Mouse (Mus musculus) CH12.LX (cell line): ENCODE data around the gene Tdo2. TPM values are rescaled to one million over a fixed set of nuclear protein-coding genes. Genes with fewer than 3 reads are reported as not detected.

Experiments used
- DNase-seq: peaks from one replicate; pipeline ENCODE4 v3.0.0-alpha.2; 2013; ENCODE audit errors: extremely low read depth
- H3K27ac ChIP-seq: 2 replicates; pipeline ENCODE4 v1.5.1; 2012; ENCODE audit warnings: low read depth, mild to moderate bottlenecking, control low read depth, moderate library complexity; ENCODE audit not compliant: insufficient read depth
- H3K27me3 ChIP-seq: replicated peaks from 2 replicates; pipeline ENCODE3; 2012; ENCODE audit warnings: inconsistent platforms
- H3K36me3 ChIP-seq, 2 experiments: replicated peaks in 1 of 2; 2 replicates each; pipeline versions ENCODE3 to v1.6.1; 2012; ENCODE audit warnings: inconsistent platforms in 1 of 2, low read length in 1 of 2, mild to moderate bottlenecking in 1 of 2, mixed read lengths in 1 of 2, moderate library complexity in 1 of 2; ENCODE audit not compliant: control insufficient read depth in 1 of 2, insufficient read depth in 1 of 2
- H3K4me1 ChIP-seq, 2 experiments: 2 replicates each; pipeline ENCODE4 v1.6.1; 2012; ENCODE audit warnings: inconsistent platforms in 1 of 2, moderate library complexity in 1 of 2; ENCODE audit not compliant: insufficient read depth in 2 of 2, control insufficient read depth in 1 of 2
- H3K4me2 ChIP-seq: 2 replicates; pipeline ENCODE4 v1.6.1; 2012; ENCODE audit warnings: low read depth, mild to moderate bottlenecking, control low read depth; ENCODE audit not compliant: poor library complexity, insufficient read depth, severe bottlenecking
- H3K4me3 ChIP-seq, 3 experiments: fragments of 150-350 bp in 1 of 3; sonication (generic) in 1 of 3; replicated peaks in 1 of 3; 2 replicates each; pipeline versions ENCODE3 to v1.5.1; 2011 to 2012; ENCODE audit warnings: low read depth in 2 of 3, low read length in 2 of 3, mild to moderate bottlenecking in 2 of 3, moderate library complexity in 2 of 3, control low read depth in 1 of 3, improper control_type of control experiment in 1 of 3, inconsistent platforms in 1 of 3, mixed read lengths in 1 of 3; ENCODE audit not compliant: poor library complexity in 1 of 3
- H3K79me2 ChIP-seq: replicated peaks from 2 replicates; pipeline ENCODE4 v1.6.1; 2012; ENCODE audit warnings: mild to moderate bottlenecking, moderate library complexity; ENCODE audit not compliant: control insufficient read depth, poor library complexity, insufficient read depth, severe bottlenecking; ENCODE audit errors: extremely low read depth
- H3K9ac ChIP-seq: 2 replicates; pipeline ENCODE4 v1.6.1; 2012; ENCODE audit warnings: low read depth, mild to moderate bottlenecking, control low read depth, moderate library complexity; ENCODE audit not compliant: insufficient read depth
- H3K9me3 ChIP-seq: replicated peaks from 2 replicates; pipeline ENCODE3; 2012; ENCODE audit warnings: low read length, inconsistent platforms, mixed read lengths
- CHD1 ChIP-seq: IDR thresholded peaks from 2 replicates; pipeline ENCODE4 v1.6.1; 2012; ENCODE audit warnings: low read depth, low read length, improper control_type of control experiment, inconsistent platforms
- CHD2 ChIP-seq: IDR thresholded peaks from 2 replicates; pipeline ENCODE4 v1.6.1; 2011; ENCODE audit warnings: low read length, improper control_type of control experiment
- EP300 ChIP-seq: IDR thresholded peaks from 2 replicates; pipeline ENCODE4 v1.6.1; 2011; ENCODE audit warnings: low read length, improper control_type of control experiment
- ETS1 ChIP-seq: conservative IDR thresholded peaks from 2 replicates; pipeline ENCODE4 v1.6.1; 2012; ENCODE audit warnings: low read depth, mild to moderate bottlenecking, inconsistent platforms, low read length, improper control_type of control experiment, moderate library complexity
- HCFC1 ChIP-seq: IDR thresholded peaks from 2 replicates; pipeline ENCODE4 v1.6.1; 2012; ENCODE audit warnings: low read depth, mild to moderate bottlenecking, inconsistent platforms, low read length, improper control_type of control experiment
- IRF4 ChIP-seq: IDR thresholded peaks from 2 replicates; pipeline ENCODE4 v1.6.1; 2014; ENCODE audit warnings: low read depth, mild to moderate bottlenecking, inconsistent platforms, low read length, improper control_type of control experiment
- MEF2A ChIP-seq: IDR thresholded peaks from 2 replicates; pipeline ENCODE4 v1.6.1; 2014; ENCODE audit warnings: low read depth, mild to moderate bottlenecking, inconsistent platforms, low read length, improper control_type of control experiment, borderline replicate concordance
- MYC ChIP-seq: IDR thresholded peaks from 2 replicates; pipeline ENCODE4 v1.6.1; 2011; ENCODE audit warnings: low read depth, mild to moderate bottlenecking, improper control_type of control experiment, low read length
- NELFE ChIP-seq: IDR thresholded peaks from 2 replicates; pipeline ENCODE4 v1.6.1; 2011; ENCODE audit warnings: low read depth, low read length, improper control_type of control experiment
- NRF1 ChIP-seq: IDR thresholded peaks from 2 replicates; pipeline ENCODE4 v1.6.1; 2014; ENCODE audit warnings: low read depth, mild to moderate bottlenecking, inconsistent platforms, low read length, improper control_type of control experiment, moderate library complexity
- PAX5 ChIP-seq: IDR thresholded peaks from 2 replicates; pipeline ENCODE4 v1.6.1; 2012; ENCODE audit warnings: low read length, inconsistent platforms, mixed read lengths
- POLR2A ChIP-seq: IDR thresholded peaks from 2 replicates; pipeline ENCODE4 v1.6.1; 2011; ENCODE audit warnings: low read depth, mild to moderate bottlenecking, improper control_type of control experiment, low read length
- POLR2AphosphoS2 ChIP-seq: IDR thresholded peaks from 2 replicates; pipeline ENCODE4 v1.6.1; 2011; ENCODE audit warnings: low read depth, low read length, improper control_type of control experiment
- RAD21 ChIP-seq: IDR thresholded peaks from 2 replicates; pipeline ENCODE4 v1.6.1; 2011; ENCODE audit warnings: low read depth, mild to moderate bottlenecking, low read length, improper control_type of control experiment, moderate library complexity
- SMC3 ChIP-seq: IDR thresholded peaks from 2 replicates; pipeline ENCODE4 v1.6.1; 2011; ENCODE audit warnings: low read depth, low read length, improper control_type of control experiment
- TBP ChIP-seq: conservative IDR thresholded peaks from 2 replicates; pipeline ENCODE4 v1.6.1; 2011; ENCODE audit warnings: low read depth, low read length, improper control_type of control experiment
- TCF12 ChIP-seq: IDR thresholded peaks from 2 replicates; pipeline ENCODE4 v1.6.1; 2014; ENCODE audit warnings: low read depth, mild to moderate bottlenecking, inconsistent platforms, low read length, improper control_type of control experiment
- UBTF ChIP-seq: IDR thresholded peaks from 2 replicates; pipeline ENCODE4 v1.6.1; 2012; ENCODE audit warnings: low read depth, mild to moderate bottlenecking, inconsistent platforms, low read length, improper control_type of control experiment, moderate library complexity
- ZC3H11A ChIP-seq: IDR thresholded peaks from 2 replicates; pipeline ENCODE4 v1.6.1; 2012; ENCODE audit warnings: low read depth, mild to moderate bottlenecking, inconsistent platforms, low read length, improper control_type of control experiment
- ZKSCAN1 ChIP-seq: IDR thresholded peaks from 2 replicates; pipeline ENCODE4 v1.6.1; 2012; ENCODE audit warnings: low read depth, inconsistent platforms, low read length, improper control_type of control experiment, borderline replicate concordance
- ZMIZ1 ChIP-seq: IDR thresholded peaks from 2 replicates; pipeline ENCODE4 v1.6.1; 2012; ENCODE audit warnings: low read depth, mild to moderate bottlenecking, inconsistent platforms, low read length, improper control_type of control experiment
- ZNF384 ChIP-seq: IDR thresholded peaks from 2 replicates; pipeline ENCODE4 v1.6.1; 2012; ENCODE audit warnings: low read depth, low read length, improper control_type of control experiment, inconsistent platforms
- dilution Hi-C: fragments of 300-500 bp; cut with MboI; formaldehyde crosslinking; loops from 2 replicates; pipeline ENCODE4 v1.14.3; 2020; ENCODE audit warnings: low sequenced_read_pairs; ENCODE audit not compliant: extremely low pct_unique_long_range_greater_than_20kb, extremely low pct_ligation_motif_present
- in situ Hi-C: fragments of 300-500 bp; cut with MboI; formaldehyde crosslinking; loops from 3 replicates; pipeline ENCODE4 v1.14.3; 2019; ENCODE audit warnings: low sequenced_read_pairs, low pct_ligation_motif_present, low pct_unique_long_range_greater_than_20kb, mixed read lengths
- polyA plus RNA-seq: library from polyadenylated mRNA; unstranded; fragments of >175 nt; gene quantifications from 2 replicates; pipeline ENCODE4 v1.2.1, GENCODE M21; 2012; ENCODE audit warnings: low read depth; ENCODE audit not compliant: insufficient read length
- total RNA-seq, 2 experiments: library from RNA; depleted of rRNA; stranded (reverse); fragments of 300-350 nt in 1 of 2; fragments of >200 nt in 1 of 2; gene quantifications; 2 replicates each; pipeline ENCODE4 v1.2.3; 2012 to 2014

The Tdo2 gene
- total and polyA plus RNA-seq, 3 experiments = 0.41 TPM; not detected in 2

DNA sequence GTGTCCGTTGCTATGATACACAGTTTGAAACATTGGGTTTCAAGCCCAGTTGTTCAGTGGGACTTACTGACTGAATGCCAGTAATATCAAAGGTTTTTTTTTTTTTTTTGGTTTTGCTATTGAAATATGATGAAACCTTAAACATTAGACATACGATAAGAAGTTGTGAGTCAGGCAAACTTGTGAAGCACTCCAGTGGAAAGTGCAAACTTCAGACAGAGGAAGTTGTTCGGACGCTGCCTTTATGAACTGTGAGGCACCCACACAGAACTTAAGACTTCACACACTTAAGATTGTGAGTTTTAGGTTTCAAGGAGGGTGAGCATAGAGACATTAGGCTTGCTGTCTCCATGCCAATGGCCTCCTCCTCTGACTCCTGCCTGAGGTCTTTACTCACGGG is 5.6 kb upstream of the Tdo2 start:
- DNase-seq = no peak
- Histone ChIP-seq H3K4me2 (no peak overlapping the region), H3K27me3 (no peaks in the 10 kb centered on the region), H3K4me3 (no peak overlapping the region), H3K9ac (no peak overlapping the region), H3K4me1 (peaks cover 0 to 16% of the 10 kb centered on the region in 2 experiments; a peak in 2 of 4 replicates), H3K36me3 (no peaks in the 10 kb centered on the region), H3K79me2 (no peaks in the 10 kb centered on the region), H3K27ac (no peak overlapping the region), H3K9me3 (no peaks in the 10 kb centered on the region)
- TF ChIP-seq HCFC1 = no peak
- TF ChIP-seq ZMIZ1 = no peak
- no peak for TF ChIP-seq CHD2
- no peak for TF ChIP-seq PAX5
- TF ChIP-seq ZKSCAN1 = no peak
- no peak for TF ChIP-seq EP300
- no peak for TF ChIP-seq ZNF384
- TF ChIP-seq CHD1 = no peak
- in situ Hi-C loops = no loop called here
- dilution Hi-C loops = no loop called here

DNA sequence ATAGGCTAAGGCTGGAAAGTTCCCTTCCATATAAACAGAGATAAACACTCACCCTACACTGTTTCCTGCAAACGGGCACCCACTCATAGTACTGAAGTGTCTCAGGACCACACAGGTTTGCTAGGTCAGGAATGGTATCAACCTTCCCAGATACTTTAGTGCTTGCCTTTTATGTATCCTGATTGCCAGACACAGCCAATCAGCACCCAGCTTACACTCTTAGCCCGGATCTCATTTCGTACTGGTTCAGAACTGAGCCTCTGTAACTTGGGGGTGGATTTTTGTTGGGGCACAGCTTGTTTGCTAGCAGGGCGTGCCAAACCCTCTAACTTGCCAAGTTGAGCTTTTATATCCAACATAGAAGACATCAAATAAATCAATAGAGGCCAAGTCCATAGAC is 395 bp downstream of the Tdo2 start:
- dilution Hi-C loops (no loop called here), in situ Hi-C loops (no loop called here)
- Histone ChIP-seq H3K27ac (no peak overlapping the region), H3K4me1 (no peaks in the 10 kb centered on the region), H3K79me2 (no peaks in the 10 kb centered on the region), H3K9me3 (no peaks in the 10 kb centered on the region), H3K4me2 (no peak overlapping the region), H3K27me3 (no peaks in the 10 kb centered on the region), H3K36me3 (no peaks in the 10 kb centered on the region), H3K4me3 (no peak overlapping the region), H3K9ac (no peak overlapping the region)
- TF ChIP-seq CHD1 (no peak), MYC (no peak), ETS1 (no peak), UBTF (no peak), IRF4 (no peak), NRF1 (no peak), ZKSCAN1 (no peak), TCF12 (no peak), NELFE (no peak), CHD2 (no peak), SMC3 (no peak), MEF2A (no peak), POLR2A (no peak), TBP (no peak), POLR2AphosphoS2 (no peak), ZC3H11A (no peak), RAD21 (no peak)
- no peak for DNase-seq
